Comparison of ENCODE assay signal across 12 mouse cellular contexts in the genomic region with DNA sequence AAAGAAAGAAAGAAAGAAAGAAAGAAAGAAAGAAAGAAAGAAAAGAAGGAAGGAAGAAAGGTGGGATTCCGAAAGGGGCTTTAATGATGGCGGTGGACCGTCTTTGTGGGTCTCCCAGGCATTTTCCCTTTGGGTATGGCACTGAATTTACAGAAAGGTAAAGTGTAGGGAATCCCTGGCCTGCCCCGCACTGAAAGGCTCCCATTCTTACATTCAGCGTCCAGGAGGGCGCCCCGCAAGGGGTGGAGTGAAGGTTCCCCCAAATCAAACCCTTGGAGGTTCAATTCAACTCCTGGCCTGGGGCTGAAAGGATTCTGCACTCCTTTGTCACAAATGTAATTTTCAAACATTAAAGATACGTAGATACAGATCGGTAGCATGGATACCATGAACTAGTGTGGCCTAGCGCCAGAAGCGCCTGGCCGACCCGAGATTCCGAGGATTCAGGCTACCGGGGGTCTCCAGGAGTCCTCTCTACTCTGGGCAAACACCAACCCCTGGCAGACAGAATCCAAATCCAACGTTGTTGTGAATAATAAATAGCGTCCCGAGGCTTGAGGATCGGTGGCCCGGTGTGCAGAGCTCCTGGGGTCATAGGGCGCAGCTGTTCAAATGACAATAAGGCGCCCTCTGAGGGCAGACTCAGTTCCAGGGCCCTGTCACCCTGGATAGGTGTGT. TPM values are rescaled to one million over a fixed set of nuclear protein-coding genes. Genes with fewer than 3 reads are reported as not detected.
DNase-seq lines count a peak whose midpoint lies in the region; ATAC-seq lines count a peak whose summit lies in the region.
"Had no signal": no experiment of that assay in that cellular context is flagged by ENCODE, and none has a peak within 500 bp of the region (broad histone marks: within the 10 kb centered on the region; RNA-seq: fewer than 3 reads in every experiment).

No protein-coding gene starts in this region.

- no peak overlapping the region for H3K27ac ChIP-seq in hindbrain, embryonic 10.5 days
- H3K27ac ChIP-seq in hindbrain, embryonic 14.5 days: no peak overlapping the region
- no peak overlapping the region for H3K27ac ChIP-seq in embryonic facial prominence, embryonic 11.5 days (replicated peaks; ENCODE audit: low read depth, low read length)
- H3K27ac ChIP-seq in limb, embryonic 12.5 days: no peak overlapping the region
- H3K27ac ChIP-seq: macrophage had no signal

- peaks cover 34% of the 10 kb centered on the region for H3K4me1 ChIP-seq in hindbrain, embryonic 10.5 days (replicated peaks)
- H3K4me1 ChIP-seq in hindbrain, embryonic 14.5 days (replicated peaks; ENCODE audit: control insufficient read depth, insufficient read depth, low read length): peaks cover 11% of the 10 kb centered on the region
- peaks cover 12% of the 10 kb centered on the region for H3K4me1 ChIP-seq in embryonic facial prominence, embryonic 11.5 days (ENCODE audit: control insufficient read depth, insufficient read depth, low read length)
- H3K4me1 ChIP-seq in limb, embryonic 12.5 days (replicated peaks): peaks cover 26% of the 10 kb centered on the region

- peak overlapping the region; percentile 31; the same call in 1 of the 2 replicates for H3K4me3 ChIP-seq in hindbrain, embryonic 10.5 days
- H3K4me3 ChIP-seq in hindbrain, embryonic 14.5 days (replicated peaks; ENCODE audit: low read length): no peak overlapping the region
- peak overlapping the region; percentile 41; the same call in 1 of the 2 replicates for H3K4me3 ChIP-seq in embryonic facial prominence, embryonic 11.5 days (ENCODE audit: low read depth, low read length)
- H3K4me3 ChIP-seq in limb, embryonic 12.5 days (replicated peaks): peak overlapping the region; percentile 51

- H3K36me3 ChIP-seq in hindbrain, embryonic 10.5 days: no peaks in the 10 kb centered on the region
- H3K36me3 ChIP-seq in hindbrain, embryonic 14.5 days (replicated peaks; ENCODE audit: control insufficient read depth, insufficient read depth): no peaks in the 10 kb centered on the region
- H3K36me3 ChIP-seq in embryonic facial prominence, embryonic 11.5 days (replicated peaks; ENCODE audit: control insufficient read depth, insufficient read depth, low read depth, low read length): no peaks in the 10 kb centered on the region
- no peaks in the 10 kb centered on the region for H3K36me3 ChIP-seq in limb, embryonic 12.5 days

- H3K9me3 ChIP-seq in hindbrain, embryonic 10.5 days: no peaks in the 10 kb centered on the region
- no peaks in the 10 kb centered on the region for H3K9me3 ChIP-seq in hindbrain, embryonic 14.5 days (ENCODE audit: control insufficient read depth, low read length)
- H3K9me3 ChIP-seq in embryonic facial prominence, embryonic 11.5 days (replicated peaks; ENCODE audit: control insufficient read depth, low read length): no peaks in the 10 kb centered on the region
- no peaks in the 10 kb centered on the region for H3K9me3 ChIP-seq in limb, embryonic 12.5 days

- WGBS in hindbrain, embryonic 10.5 days: 2% methylated on average over 22 of the region's 22 CpGs
- WGBS in hindbrain, embryonic 14.5 days: 3% methylated on average over 22 of the region's 22 CpGs
- WGBS in embryonic facial prominence, embryonic 11.5 days: 3% methylated on average over 22 of the region's 22 CpGs
- WGBS in limb, embryonic 12.5 days: 2% methylated on average over 22 of the region's 22 CpGs

- ATAC-seq in hindbrain, embryonic 14.5 days (ENCODE audit: low FRiP score): no peak
- no peak for ATAC-seq in embryonic facial prominence, embryonic 11.5 days (replicated peaks; ENCODE audit: insufficient number of reproducible peaks, low FRiP score, low TSS enrichment, low read depth)
- ATAC-seq in limb, embryonic 12.5 days (ENCODE audit: insufficient number of reproducible peaks, insufficient read depth, low FRiP score, low TSS enrichment, low read depth): no peak

- DNase-seq in hindbrain, embryonic 10.5 days (ENCODE audit: low spot score): peak; percentile 45
- DNase-seq in hindbrain, embryonic 14.5 days (ENCODE audit: low spot score): no peak
- DNase-seq in R1 (ENCODE audit: low read depth, low spot score): peak; percentile 18
- DNase-seq in embryonic facial prominence, embryonic 11.5 days (ENCODE audit: low spot score): no peak
- DNase-seq in frontal cortex, postnatal 10 days (ENCODE audit: low spot score in 2 of 2): no peak
- no peak for DNase-seq in gastrocnemius, postnatal 10 days
- DNase-seq: right cerebral cortex, postnatal 25 days; thymus, adult 18-20 months had no signal

- H3K9ac ChIP-seq in hindbrain, embryonic 14.5 days: no peak overlapping the region
- H3K9ac ChIP-seq in embryonic facial prominence, embryonic 11.5 days (replicated peaks; ENCODE audit: low read length): no peak overlapping the region
- no peak overlapping the region; the same call in 1 of the 2 replicates for H3K9ac ChIP-seq in limb, embryonic 12.5 days (replicated peaks)

- peaks cover 100% of the 10 kb centered on the region for H3K27me3 ChIP-seq in hindbrain, embryonic 10.5 days (ENCODE audit: insufficient read depth, poor library complexity, severe bottlenecking)
- H3K27me3 ChIP-seq in hindbrain, embryonic 14.5 days (ENCODE audit: control insufficient read depth, insufficient read depth, low read length): peaks cover 98% of the 10 kb centered on the region
- H3K27me3 ChIP-seq in embryonic facial prominence, embryonic 11.5 days (ENCODE audit: control insufficient read depth, insufficient read depth, low read length): peaks cover 78% of the 10 kb centered on the region
- H3K27me3 ChIP-seq in limb, embryonic 12.5 days: peaks cover 92% of the 10 kb centered on the region

- no peak overlapping the region for H3K4me2 ChIP-seq in hindbrain, embryonic 14.5 days (replicated peaks)
- peak overlapping the region; percentile 13; the same call in 1 of the 2 replicates for H3K4me2 ChIP-seq in embryonic facial prominence, embryonic 11.5 days (ENCODE audit: low read depth, low read length)
- H3K4me2 ChIP-seq in limb, embryonic 12.5 days: peak overlapping the region; percentile 71

RNA-seq across cellular contexts. Expression of a gene that starts 3.3 kb away (rescaled TPM):
- polyA plus RNA-seq in hindbrain, embryonic 10.5 days (2016; fragmentation: Nextera tagmentation; extraction: Ambion mirVana): 0.27 and 0.46 TPM in 2 replicates
- not detected in 2 replicates for polyA plus RNA-seq in hindbrain, embryonic 14.5 days (2014; fragmentation: Nextera tagmentation; extraction: Ambion mirVana)
- 1.8 and 2.2 TPM in 2 replicates for polyA plus RNA-seq in embryonic facial prominence, embryonic 11.5 days (2014; fragmentation: Nextera tagmentation; extraction: Ambion mirVana)
- 3.9 and 8.7 TPM in 2 replicates for polyA plus RNA-seq in limb, embryonic 12.5 days (2016; fragmentation: Nextera tagmentation; extraction: Ambion mirVana)
- total RNA-seq in gastrocnemius, postnatal 10 days (2021): under 1 TPM; 0.19 to 0.29 TPM
- total RNA-seq: liver, adult 2 months had no signal
- polyA plus RNA-seq: heart, embryonic 16.5 days; liver, adult 2 months; macrophage had no signal

RNA-seq across cellular contexts. Expression of a gene that starts 53.0 kb away (rescaled TPM):
- 71.8 and 74.8 TPM in 2 replicates for polyA plus RNA-seq in hindbrain, embryonic 10.5 days (2016; fragmentation: Nextera tagmentation; extraction: Ambion mirVana)
- polyA plus RNA-seq in hindbrain, embryonic 14.5 days (2014; fragmentation: Nextera tagmentation; extraction: Ambion mirVana): 64.2 and 70.1 TPM in 2 replicates
- 91.7 and 99.4 TPM in 2 replicates for polyA plus RNA-seq in embryonic facial prominence, embryonic 11.5 days (2014; fragmentation: Nextera tagmentation; extraction: Ambion mirVana)
- polyA plus RNA-seq in limb, embryonic 12.5 days (2016; fragmentation: Nextera tagmentation; extraction: Ambion mirVana): 82.1 and 89.5 TPM in 2 replicates
- total RNA-seq in gastrocnemius, postnatal 10 days (2021): 10 to 100 TPM; 52.6 to 53.2 TPM

Comparison
In these comparisons a context has a peak if more than half of its experiments do, and no peak if none do; other contexts are left out.
1. DNase-seq: peak in hindbrain, embryonic 10.5 days (single experiment) and R1 (single experiment); none in hindbrain, embryonic 14.5 days (single experiment), embryonic facial prominence, embryonic 11.5 days (single experiment), frontal cortex, postnatal 10 days (0 of 2) and gastrocnemius, postnatal 10 days (single experiment).